Mouse (Mus musculus) frontal cortex, postnatal 14 days (tissue): ENCODE data around the gene Morc3.
"Not testable (repeated sequence)": the region's sequence is repeated elsewhere in the genome, so short reads cannot be mapped to it uniquely, and the experiment has no call there.

Experiments used
- DNase-seq, 2 experiments: peaks; one replicate each; pipeline ENCODE4 v3.0.0; 2022; ENCODE audit warnings: low spot score in 2 of 2

Morc3 gene

DNA sequence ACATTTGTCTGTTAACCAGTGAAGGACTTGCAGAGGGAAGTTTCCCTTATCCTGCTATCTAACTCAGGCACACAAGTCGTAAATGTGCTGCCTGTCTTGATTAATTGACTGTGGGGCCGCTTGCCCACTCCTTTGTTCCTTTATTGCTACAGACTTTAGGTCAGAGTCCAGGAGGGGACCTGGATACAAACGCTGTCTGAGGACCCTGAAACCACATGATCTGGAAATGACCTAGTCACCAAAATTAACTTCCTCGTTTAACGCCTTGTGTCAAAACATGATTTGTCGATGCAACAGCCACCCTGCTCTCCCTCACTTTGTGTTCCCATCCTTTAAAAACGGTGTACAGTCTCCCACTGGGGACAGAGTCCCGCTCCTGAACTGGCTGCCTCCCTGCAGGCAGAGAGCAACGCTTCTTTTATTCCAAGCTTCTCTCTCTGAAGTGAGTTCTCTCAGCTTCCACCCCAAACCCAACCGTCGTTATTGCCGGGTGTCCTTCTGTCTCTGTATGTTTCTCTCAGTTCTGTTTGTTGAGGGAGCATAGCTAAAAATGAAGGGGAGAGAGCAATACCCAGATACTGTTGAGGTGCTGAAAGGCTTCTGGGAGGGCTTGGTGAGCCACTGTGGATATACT is 13.1 kb upstream of the Morc3 start:
- no peak for DNase-seq

DNA sequence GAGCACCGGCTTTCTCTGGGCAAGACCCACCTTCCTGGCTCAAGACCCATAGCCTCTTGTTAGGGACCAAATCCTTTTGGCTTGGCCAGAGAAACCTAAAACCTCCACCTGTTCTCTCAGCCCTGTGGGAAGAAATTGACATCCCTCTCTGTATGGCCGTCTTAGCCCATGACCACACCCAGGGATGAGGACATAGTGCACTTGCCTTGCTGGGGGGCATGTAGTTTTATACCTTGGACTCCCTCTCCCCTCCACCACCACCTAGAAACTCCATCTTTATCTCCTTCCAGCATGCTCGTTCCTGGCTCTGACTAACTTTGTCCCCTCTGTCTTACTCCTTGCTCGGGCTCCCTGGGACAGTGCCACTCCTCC is 12.6 kb upstream of the Morc3 start:
- no peak for DNase-seq

DNA sequence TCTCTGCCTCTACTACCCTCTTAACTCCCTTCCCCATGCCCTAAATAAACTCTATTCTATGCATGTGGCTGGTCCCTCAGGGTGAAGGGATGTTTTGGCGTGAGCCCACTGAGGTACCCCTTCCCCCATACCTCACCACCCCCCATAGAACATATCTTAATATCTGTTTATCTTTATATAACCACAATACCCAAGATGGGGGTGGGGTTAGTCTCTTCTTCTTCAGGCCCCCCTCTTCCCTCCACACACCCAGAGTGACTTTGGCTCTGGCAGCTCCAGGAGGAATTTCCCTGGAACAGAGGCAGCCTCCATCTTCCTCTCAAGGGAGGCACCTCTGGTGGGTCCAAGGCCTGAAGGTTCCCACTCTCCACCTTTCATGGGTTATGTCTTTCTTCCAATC is 11.9 kb upstream of the Morc3 start:
- no peak for DNase-seq

DNA sequence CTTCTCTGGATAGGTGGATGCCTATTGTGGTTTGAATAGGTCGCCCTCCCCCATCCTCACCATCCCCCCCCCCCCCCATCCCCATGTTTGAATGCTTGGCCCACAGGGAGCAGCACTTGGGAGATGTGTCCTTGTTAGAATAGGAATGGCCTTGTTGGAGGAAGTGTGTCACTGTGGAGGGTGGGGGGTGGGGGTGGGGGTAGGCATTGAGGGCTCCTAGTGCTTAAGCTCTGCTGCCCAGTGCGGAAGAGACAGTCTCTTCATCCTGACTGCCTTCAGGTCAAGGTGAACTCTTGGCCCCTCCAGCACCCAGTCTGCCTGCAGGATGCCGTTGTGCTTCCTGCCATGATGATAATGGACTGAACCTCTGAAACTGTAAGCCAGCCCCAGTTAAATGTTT is 10.2 kb upstream of the Morc3 start:
- DNase-seq, result no peak

DNA sequence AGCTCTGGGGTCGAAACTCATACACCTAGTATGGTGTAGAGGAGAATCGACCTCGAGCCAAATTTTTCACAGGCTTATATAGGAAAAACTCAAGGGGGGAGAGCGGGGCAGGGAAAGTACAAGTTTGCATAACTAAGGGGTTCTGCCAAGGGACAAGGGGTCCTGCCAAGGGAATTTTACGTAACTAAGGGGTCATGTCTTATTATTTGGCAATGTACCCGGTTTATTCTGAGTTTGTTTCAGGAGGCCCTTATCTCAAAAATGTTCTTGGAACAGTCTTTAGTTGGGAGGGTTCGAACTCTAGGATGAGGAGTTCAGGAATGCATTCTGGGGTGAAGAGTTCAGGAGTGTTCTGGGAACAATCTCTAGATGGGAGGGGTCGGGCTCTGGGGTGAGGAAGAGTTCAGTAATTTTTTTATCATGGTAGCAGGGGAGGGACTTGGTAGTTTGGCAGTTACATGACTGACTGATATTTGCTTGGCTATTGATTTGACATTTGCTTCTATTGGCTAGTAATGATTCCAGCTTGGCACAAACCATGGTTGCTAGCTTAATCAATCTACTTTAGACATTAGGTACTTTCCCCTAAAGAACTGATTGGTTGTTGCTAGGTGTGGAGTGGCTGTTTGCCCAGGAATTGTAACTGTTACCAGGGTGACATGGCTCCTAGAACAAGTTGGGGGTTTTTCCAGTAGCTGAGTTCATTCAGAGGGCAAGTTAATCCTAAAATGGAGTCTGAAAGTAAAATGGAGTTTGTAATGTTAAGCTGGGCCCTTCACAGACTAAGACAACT is 9.3 kb upstream of the Morc3 start:
- not testable (repeated sequence) for DNase-seq

DNA sequence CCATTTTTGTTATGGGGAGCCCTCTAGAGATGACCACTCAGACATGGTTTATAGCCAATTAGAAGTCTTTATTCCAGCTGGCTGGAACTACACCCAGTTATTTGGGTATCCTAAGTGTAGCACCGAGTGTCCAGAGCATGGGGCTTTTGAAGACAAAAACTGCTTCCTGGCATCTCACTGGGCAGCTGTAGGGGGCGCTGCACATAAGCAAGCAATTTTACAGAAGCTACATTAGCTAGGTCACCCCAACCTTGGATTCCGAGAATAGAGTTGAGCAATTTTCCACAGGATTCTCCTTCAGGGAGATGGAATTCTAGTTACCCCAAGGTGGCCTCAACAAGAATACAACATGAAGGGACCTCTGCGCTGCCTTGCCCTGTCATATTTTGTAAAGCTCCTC is 7.1 kb upstream of the Morc3 start:
- no peak for DNase-seq

DNA sequence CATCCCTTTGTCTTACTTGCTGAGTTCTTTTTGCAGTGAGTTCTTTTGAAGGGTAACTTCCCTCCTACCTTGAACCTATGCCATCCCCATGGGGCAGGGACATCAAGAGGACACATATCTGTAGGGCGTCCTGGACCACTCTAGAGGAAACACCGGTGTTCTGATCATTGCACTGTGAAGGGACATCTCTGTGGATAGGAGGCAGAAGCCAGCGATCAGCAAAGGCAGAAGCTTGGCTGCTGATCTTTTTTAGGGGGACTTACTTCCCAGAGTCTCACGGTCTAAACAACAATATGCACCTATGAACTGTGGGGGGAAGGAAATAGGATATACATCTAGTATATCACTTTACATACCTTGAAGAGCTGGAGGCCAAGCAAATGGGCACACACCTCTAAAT is 6.5 kb upstream of the Morc3 start:
- no peak for DNase-seq

DNA sequence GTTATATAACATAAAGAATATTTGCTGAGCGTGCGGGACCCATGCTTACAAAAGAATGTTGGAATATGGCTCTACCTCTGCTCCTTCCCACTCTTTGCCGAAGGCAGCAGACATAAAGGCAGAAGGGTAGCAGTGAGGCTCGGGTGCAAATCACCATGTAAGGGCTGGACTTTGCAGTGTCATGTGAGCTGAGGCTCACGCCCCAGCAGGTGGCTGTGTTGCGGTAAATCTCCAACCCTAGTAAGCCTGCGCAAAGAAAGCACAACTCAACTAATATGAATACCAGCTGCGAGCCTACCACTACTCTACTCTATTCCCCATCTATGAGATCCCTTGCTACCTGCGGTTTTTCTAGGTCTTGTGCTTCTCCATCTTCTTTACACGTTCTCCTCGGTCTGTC is 5.9 kb upstream of the Morc3 start:
- no peak for DNase-seq

DNA sequence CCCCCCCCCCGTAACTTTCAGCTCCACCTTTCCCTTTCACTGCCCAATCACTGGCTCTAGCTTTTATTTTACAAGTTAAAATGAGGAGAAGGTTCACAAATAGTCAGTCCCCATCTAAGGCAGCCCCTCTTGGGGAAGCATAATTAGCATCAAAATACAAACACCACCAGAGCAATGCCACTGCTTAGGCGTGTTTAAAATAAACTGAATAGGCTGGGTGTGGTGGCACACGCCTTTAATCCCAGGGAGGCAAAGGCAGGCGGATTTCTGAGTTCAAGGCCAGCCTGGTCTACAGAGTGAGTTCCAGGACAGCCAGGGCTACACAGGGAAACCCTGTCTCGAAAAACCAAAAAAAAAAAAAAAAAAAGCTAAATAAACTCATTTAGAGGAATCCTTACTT is 5.4 kb upstream of the Morc3 start:
- not testable (repeated sequence) for DNase-seq

DNA sequence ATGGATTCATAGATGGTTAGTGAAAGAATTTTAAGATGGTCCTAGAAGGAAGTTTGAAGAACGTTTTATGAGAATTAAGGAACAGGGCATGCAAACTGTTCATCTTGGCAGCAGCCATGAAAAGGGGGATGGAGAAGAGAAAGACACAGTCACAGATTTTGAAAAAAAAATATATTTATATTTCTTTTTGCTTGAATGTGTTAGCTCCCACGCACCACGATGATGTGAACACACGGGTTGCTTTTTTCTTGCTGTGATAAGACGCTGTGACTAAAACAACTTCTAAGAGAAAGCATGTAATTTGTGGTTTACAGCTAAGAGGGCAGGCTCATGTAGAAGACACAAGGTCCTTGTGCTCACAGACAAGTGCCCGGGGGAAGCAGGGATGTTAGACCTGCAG is 5.0 kb upstream of the Morc3 start:
- DNase-seq, result no peak

DNA sequence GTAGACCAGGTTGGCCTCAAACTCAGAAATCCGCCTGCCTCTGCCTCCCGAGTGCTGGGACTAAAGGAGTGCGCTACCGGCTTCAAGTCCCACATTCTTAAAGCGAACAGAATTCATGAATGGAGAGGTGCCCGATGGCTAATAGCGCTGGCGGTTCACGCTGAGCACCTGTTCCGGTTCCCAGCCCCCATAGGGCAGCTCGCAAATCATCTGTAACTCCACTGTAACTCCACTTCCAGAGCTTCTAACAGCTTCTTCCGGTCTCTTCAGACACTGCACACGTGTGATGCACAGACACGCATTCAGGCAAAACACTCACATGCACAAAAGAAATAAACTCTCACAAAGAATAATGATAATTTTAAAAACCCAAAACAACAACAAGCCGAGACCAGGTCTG is 2.4 kb upstream of the Morc3 start:
- DNase-seq, result no peak

DNA sequence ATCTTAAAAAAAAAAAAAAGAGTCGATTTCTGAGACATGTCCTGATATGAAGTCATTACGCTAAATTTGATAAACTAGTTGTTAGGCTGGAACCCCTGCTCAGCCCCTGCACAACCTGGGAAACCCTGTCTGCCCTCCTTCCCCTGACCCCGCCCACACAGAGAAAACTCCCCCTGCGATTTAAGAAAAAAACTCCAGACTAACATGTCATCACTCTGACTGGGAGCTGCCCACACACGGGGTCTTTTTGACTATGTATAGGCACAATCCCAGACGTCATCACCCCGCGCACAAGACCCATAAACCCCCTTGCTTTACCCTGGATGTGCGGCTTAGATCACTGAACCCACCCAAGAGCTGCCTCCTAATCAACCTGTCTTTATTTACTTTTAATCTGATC is 1.9 kb upstream of the Morc3 start:
- DNase-seq, result no peak

DNA sequence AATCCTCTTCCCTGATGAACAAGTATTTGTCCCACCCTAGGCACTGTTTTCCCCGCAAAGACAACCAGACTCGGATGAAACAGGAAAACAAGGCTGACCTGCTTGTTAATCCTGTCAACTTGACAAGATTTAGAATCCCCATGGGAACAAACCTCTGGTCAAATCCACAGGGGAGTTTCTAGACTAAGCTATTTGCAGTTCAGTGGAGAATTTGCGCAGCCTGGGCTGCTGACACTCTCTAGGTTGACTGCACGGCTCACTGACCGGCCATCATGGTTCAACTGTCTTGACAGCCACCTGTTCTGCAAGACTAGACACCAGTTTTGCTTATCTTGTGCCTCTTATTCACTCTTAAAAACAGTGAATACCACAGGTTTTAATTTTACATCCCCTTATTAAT is 1.0 kb upstream of the Morc3 start:
- DNase-seq, result no peak

DNA sequence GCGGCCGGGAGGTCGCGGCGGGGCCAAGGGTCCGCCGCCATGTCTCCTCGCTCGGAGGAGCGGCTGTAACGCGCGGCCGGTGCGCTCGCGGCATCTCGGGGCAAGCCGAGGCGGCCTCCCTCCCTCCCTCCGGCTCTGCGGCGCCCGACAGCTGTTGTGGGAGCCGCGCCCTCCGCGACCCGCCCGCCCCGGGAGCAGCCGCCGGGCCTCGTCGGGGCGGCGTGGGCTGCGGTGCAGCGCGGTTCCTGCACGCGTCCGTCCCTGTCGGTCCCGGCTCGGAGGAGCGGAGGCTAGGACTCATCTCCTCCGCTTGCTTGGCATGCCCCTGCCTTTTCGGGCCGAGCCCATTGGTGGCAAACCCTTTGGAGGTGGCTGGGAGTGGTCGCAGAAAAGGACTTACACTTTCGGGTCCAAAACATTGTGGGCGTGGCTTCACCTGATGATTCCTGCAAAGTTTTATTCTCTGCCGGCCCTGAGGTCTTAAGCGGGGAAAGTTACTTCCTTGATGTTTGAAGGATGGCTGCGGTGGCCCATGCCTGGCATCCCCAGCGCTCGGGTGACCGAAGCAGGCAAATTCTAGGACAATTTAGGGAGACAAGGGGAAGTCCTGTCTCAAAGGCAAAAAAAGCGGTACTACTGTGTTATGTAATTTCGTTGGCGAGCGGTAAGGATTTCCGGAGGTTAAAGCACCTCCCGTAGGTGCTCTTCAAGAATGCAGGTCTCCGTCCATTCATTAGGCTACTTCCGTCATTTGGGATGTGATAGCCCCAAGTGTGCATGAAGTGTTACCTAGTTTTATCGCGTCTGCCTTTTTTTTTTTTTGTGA is 743 bp downstream of the Morc3 start:
- peak; percentile 23 to 36 for DNase-seq

DNA sequence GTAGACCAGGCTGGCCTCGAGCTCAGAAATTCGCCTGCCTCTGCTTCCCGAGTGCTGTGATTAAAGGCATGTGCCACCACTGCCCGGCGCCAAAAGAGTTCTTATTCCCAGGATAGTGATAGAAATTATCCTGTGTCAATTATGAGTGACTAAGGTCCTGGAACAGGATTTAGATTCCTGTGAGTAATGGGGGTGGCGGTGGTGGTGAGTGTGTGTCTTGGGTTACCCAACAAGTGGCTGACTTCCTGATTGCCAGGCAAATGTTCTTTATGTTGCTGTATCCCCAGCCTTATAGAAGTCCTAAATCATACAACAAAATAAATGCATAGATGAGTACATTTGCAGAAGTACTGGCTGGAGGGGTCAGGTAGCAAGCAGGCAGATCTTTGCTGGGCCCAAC is 1.6 kb downstream of the Morc3 start:
- no peak for DNase-seq

DNA sequence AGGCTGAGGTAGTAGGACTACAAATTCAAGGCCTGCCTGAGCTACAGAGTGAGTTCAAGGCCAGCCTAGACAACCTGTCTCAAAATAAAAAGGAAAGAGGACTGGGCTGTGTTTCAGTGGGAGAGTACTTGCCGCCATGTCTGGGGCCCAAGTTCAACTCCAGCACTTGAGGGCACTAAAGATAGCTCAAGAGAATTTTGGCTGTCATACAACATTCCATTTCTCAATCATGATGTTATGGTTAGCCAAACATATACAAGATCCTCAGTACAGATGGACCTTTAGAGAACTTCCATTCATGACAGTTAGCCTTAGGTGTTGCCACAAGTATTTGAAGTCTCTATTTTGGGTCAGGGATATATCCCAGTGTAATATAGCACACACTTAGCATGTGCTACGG is 2.2 kb downstream of the Morc3 start:
- no peak for DNase-seq

DNA sequence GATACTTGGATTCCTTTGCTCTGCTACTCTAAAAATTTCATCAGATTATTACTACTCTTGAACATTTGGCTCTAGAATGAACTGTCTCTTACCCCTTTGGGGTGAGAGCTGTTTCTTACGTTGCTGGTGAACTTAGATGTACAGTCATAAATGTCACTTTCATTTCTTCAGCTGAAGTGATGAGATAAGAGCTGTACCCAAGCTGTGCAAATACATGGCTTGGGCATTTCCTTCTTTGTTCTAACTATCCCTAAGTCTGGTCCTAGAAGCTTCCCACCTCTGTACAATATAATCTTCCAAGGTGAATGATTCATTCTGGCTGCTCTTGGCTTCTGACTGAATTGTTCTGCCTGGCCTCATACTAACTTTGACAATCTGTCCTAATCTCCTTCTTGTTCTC is 7.1 kb downstream of the Morc3 start:
- DNase-seq, result no peak

DNA sequence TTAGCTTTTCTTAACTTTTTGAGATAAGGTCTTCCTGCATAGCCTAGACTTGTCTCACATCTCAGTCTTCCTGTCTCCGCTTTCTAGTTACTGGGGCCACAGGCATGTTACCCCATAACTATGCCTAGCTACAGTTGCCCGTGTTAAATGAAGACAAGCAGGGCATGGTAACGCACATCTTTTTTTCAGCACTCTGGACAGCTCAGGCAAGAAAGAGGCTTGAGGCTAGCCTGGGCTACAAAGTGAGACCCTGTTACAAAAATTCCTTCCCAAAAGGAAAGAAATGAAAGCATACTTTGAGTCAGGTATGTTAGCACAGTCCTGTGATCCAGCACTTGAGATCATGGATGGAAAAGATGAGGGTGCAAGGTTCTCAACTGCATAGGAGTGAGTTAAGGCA is 18.6 kb downstream of the Morc3 start:
- no peak for DNase-seq

DNA sequence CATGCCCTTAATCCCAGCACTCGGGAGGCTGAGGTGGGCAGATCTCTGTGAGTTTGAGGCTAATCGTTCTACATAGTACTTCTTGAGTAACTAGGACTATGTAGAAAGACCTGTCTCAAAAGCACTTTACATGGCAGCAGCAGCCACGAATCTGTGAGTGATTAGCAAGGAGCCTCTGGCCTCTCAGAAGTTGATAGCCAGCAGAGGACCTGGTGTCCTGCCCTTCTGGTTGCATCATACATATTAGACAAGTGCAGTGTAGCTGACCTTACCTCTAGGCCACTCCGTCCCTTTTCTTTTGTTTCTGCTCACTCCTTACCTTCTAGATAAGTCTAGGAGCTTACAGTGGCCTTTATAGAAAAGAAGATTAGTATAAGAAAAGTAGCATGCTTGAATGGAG is 28.0 kb downstream of the Morc3 start:
- DNase-seq, result no peak

DNA sequence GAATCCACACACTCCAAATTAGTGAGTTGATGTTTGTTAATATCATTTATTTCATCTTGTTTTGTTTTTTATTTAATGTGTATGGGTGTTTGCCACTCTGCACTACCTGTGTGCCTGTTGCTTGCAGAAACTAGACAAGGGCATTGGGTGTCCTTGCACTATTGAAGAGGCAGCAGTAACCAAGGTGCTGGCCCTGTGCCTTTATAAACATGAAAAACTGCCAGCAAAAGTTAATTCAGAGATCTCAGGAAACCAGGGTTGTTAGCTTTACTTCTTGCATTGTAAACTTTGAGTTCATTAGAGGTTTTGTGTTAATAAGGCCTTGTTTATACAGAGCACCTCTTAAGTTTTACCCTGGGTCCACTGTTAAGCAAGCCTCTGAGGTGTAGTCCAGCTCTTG is 28.8 kb downstream of the Morc3 start:
- DNase-seq, result no peak

DNA sequence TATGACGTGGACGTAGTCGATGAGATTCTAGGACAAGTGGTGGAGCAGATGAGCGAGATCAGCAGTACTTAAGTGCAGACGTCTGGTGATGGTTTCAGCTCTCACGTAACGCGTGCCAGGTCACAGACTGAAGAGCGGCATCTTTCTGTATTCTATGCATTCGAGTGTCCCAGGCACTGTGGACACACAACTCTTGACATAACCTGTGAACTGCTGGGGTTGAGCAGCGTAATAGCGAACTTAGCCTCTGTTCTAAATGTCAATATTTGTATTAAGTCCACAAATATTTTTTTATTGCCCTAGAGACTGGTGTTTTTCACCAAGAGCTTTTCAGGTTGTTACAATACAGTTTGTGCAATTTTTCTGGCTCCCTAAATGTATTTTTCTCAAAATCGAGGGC is 42.9 kb downstream of the Morc3 start:
- DNase-seq, result no peak

DNA sequence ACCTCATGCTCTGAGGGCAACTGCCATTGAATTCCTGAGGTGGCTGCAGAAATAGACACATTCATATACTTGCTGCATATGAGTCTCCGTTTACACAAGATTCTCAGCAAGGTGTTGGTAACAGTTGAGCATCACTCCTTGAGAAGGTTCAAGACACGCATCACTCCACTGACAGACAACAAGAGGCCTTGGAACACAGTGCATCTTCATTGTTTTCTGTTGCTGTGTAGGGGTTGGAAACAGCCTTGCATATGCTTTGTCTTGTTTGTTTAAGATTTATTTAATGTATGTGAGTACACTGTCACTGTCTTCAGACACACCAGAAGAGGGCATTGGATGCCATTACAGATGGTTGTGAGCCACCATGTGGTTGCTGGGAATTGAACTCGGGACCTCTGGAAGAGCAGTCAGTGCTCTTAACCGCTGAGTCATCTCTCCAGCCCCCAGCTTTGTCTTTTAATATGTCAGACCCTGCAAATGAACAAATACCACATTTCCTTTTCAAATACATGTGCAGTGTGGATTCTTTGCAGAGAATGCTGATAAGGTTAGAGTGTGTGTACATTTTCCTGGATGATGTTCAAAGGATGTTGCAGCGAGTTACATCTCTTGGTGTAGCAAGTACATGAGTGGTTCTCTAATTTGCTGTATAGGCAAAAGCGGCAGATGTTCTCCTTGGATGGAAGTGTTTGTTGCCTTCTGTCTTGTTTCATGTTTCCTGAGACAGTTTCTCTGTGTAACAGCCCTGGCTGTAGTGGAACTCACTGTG is 45.9 kb downstream of the Morc3 start:
- no peak for DNase-seq
